Mouse (Mus musculus) megakaryocyte-erythroid progenitor cell, adult 5-6 weeks (primary cell): ENCODE results near the gene Mpv17l. TPM values are rescaled to one million over a fixed set of nuclear protein-coding genes. Genes with fewer than 3 reads are reported as not detected.
"Not testable (repeated sequence)": the region's sequence is repeated elsewhere in the genome, so short reads cannot be mapped to it uniquely, and the experiment has no call there.

Source experiments
- ATAC-seq: replicated peaks from 2 replicates; pipeline ENCODE4 v1.8.0; 2016; ENCODE audit warnings: mild to moderate bottlenecking, inconsistent platforms; ENCODE audit not compliant: severe bottlenecking, poor library complexity, low FRiP score, low TSS enrichment
- total RNA-seq, 2 experiments: library from RNA; stranded (forward) in 1 of 2; stranded (reverse) in 1 of 2; fragments of 200-1000, 215-1000 nt in 1 of 2; fragments of >200 nt in 1 of 2; fragmentation: Nextera tagmentation in 1 of 2; gene quantifications; 2 replicates each; pipeline ENCODE4 v1.2.3; 2014 to 2017

Mpv17l gene
- total RNA-seq, 2 experiments from 2014 or later: 0.99 to 2.0 TPM

DNA sequence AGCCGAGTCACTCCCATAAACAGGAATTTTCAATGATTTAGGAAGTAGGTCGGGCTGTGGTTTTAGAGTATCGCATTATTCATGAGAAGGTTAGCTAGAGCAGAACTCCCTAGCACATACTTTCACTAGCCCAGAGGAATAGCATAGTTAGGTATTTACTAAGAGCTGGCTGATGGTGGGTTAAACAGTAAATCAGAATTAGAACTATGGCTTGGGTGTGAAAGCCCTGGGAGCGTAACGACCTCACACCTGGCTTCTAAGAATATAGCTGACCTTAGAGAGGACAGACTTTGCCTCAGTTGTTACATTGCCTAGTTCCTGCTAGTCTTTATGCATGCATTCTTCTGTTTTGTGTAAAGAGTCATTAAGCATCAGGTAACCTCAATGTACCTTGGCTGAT lies 20.0 kb downstream of the Mpv17l start:
- ATAC-seq: not testable (repeated sequence)

DNA sequence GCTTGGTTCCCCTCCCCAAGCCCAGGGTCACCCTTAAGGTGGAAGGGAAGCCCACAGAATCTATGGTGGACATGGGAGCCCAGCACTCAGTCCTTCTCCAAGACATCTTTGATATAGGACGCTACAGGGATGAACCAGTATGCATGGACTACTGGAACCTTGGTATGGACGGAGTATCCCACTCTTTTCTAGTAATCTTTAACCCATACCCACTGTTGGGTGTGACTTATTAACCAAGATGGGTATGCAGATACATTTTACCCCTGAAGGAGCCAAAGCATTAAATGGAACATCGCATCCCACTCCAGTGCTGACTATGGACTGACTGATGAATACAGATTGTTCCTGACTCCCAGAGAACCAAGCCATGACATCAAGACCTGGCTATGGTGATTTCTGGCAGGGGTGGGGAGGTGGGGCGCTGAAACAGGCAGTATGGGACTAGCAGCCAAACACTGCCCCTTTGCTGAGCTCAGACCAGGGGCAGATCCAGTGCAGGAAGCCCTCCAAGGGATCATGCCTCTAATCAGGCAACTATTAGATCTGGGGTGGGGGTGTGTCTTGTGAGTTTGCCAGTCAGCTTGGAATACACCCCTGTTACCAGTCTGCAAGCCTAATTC lies 24.6 kb downstream of the Mpv17l start:
- ATAC-seq: no peak

DNA sequence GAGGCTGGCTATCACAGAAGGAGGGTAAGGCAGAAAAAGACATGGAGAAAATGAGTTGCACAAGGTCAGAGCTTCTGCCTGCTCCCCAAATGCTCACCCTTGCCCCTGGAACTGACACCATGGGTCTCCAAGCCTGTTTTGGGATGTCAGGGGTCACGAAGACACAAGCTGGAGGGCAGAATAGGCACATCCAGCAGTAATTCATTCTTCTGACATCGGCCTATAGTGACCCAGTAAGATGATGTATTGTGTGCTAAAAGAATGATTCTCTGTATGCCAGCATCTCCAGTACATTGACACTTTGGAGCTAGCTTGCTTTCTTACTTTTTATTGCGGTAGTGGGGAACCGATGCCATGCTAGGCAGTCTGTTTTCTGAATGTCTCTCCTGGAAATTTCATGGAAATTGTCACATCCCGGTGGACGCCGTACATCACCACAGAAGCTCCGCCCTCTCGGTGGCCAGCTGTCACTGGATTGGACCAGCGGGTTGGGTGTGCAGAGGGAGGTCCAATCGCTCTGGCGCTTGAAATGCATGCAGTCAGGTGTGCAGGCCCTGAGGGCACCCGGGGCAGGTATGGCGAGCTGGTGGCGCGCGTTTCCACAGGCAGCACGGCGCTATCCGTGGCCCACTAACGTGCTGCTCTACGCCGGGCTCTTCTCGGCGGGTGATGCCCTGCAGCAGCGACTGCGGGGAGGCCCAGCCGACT lies 37.3 kb downstream of the Mpv17l start:
- no peak for ATAC-seq

DNA sequence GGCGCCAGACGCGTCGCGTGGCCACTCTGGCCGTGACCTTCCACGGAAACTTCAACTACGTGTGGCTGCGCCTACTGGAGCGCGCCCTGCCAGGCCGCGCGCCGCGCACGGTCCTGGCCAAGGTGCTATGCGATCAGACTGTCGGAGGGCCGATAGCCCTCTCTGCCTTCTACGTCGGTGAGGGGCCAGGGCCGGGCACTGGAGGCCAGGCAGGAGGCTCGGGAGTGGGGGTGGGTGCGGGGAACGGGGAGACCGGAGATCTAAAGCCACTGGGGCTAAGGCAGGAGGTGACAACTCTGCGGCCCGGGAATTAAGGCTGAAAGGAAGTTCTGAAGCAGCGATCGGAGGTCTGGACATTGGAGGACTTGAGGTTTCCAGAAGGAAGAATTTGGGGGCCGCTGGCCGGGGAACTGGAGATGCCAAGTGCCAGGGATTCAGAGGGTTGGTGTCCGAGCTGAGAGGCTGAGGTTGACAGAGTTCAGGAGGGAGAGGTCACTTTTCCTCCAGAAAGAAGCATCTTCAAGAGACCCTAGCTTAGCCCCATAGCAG lies 38.0 kb downstream of the Mpv17l start:
- no peak for ATAC-seq

DNA sequence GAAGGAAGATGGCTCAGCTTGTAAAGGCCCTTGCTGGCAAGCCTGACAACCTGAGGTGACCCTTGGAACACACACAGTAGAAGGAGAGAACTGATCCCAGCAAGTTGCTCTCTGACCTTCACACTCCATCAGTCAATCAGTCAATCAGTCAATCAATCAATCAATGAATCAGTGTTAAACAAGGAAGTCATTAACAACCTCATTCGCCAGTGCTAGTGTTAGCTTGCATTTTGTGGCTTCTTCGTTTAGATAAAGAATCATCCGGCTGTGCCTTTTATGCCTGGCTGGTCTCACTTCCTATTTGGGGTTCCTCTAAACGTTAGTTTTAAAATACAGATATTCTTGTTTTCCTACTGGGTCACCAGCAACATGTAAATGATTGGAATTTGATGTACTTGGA lies 41.2 kb downstream of the Mpv17l start:
- ATAC-seq: no peak

DNA sequence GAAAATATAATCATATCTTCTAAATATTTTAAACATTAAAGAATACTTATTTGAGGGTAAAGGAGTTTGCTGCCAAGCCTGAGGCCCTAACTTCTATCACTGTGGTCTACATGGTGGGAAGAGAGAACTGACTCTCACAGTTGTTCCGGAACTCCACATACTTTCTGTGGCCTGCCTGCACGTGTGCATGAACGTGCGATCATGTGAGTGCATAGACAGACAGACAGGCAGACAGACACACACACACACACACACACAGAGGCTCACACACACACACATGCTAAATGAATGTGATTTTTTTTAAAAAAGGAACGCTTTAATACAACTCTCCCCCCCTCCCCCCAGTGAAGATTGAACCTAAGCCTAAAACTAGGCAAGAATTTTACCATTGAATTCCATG lies 41.8 kb downstream of the Mpv17l start:
- no peak for ATAC-seq

DNA sequence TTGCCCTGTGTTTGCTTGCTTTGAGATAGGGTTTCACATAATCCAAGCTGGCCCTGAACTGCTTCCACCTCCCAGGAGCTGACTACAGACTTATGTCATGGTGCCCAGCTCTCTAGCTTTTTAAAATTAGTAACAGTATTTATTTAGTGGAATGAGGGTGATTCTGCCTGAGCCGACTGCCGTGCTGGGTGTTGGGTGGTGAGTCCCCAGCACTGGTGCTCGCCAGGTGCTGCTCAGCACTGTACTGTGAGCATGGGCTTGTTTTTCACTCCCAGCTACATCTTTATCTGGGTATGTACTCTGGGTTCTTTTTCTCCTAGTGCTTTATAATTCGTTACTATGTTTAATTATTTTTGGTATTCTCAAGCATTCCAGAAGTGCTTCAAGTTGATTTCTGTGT lies 42.2 kb downstream of the Mpv17l start:
- ATAC-seq: no peak

DNA sequence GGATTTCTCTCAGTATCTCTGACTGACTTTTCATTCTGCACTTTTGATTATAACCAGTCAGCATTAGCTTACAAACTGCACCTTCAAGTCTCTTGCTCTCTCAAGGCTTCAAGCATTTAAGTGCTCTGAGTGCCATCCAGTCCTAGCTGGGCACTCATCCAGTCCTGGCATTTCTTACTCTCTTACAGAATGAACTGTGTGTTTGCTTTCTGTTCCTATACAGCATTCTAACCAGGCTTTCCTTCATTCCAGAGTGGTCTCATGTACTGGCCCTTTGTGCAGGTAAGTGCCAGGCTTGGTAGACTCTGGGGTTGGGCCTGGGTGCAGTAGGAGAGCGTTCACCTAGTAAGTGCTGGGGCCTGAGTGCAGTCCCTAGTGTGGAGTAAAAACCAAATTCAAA lies 43.3 kb downstream of the Mpv17l start:
- no peak for ATAC-seq

DNA sequence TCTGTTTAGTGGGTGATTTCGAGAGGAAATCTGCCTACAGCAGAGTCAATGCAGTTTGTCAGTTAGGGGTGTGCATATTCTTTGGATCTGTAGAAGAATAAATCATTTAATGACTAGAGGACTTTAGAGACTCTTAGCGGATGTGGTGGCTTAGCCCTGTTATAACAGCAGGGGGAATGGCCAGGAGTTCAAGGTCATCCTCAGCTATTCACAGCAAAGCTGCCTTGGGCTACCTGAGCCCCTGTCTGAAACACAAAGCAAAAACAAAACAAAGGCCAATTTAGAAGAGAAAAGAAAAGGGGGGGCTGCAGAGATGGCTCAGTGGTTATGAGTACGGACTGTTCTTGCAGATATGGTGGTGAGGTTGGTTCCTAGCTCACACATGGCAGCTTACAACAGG lies 48.3 kb downstream of the Mpv17l start:
- ATAC-seq: no peak

DNA sequence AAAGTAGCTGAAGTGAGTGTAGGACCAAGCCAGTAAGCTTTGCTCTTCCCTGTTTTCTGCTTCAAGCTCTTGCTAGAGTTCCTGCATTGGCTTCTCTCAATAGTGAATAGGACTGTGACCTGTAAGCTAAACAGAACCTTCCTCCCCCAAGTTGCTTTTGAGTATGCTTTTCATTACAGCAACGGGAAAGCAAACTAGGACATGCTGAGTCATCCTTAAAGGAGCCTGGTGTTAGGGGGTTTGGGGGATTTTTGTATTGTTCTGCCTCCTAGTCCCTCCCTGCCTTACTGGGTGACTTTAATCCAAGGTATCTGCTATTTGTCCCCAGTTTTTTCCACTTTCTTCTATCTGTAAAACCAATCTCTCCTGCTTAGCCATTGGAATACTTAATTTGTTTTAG lies 59.1 kb downstream of the Mpv17l start:
- no peak for ATAC-seq

DNA sequence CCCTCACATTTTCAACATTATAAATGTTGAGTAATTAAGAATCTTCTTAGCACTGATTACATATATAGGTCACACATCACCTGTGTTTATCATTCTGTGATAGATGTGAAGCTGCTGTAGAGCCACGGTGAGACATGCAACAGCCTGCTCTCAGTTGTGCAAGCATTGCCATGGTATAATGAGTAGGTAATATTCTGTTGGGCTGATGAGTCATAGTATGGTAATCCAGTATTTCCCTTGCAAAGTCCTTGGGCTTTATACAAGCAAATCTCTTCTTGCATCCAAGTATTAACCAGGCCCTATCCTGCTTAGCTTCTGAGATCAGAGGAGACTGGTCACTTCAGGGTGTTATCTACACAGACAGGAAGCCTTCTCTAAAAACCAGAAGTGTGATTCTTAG lies 66.1 kb downstream of the Mpv17l start:
- ATAC-seq: no peak

DNA sequence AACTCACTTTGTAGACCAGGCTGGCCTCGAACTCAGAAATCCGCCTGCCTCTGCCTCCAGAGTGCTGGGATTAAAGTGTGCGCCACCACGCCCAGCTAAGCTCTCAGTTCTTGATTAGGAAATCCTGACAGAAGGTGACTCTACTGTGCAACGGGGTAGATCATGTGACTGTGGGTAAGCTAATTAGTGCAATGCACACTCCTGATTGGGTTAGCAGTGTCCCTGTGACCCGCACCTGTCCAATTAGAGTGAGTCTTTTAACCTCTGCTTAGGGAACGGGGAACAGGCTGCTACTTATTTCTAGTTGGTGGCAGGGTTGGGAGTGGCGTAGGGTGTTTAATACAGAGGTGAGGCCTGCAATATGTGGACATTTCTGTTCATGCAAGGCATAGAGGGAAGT lies 69.1 kb downstream of the Mpv17l start:
- no peak for ATAC-seq

DNA sequence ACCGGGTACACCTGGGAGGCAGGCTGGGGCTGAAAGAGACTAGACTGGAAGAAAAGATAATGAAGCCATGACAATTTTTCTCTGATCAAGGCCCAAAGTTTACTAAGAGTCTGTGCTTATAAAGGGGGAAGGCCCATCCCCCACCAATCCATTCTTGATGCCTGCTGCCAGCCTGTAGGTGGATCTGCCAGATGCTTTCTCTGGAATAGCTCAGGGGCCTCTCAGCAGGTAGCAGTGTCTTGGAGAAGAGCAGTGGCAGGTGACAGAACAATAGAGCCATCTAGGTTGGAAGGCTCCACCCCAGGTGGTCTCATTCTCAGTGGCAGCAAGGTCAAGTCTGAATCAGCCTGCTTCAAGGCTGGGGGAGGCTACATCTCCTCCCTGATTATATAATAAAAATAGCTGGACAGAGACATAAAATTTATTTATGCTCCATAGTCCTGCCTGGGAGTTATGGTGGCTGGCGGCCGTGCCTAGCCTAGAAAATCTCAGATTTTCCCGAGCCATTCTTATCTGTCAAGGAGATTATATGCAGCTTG lies 73.5 kb downstream of the Mpv17l start:
- not testable (repeated sequence) for ATAC-seq

DNA sequence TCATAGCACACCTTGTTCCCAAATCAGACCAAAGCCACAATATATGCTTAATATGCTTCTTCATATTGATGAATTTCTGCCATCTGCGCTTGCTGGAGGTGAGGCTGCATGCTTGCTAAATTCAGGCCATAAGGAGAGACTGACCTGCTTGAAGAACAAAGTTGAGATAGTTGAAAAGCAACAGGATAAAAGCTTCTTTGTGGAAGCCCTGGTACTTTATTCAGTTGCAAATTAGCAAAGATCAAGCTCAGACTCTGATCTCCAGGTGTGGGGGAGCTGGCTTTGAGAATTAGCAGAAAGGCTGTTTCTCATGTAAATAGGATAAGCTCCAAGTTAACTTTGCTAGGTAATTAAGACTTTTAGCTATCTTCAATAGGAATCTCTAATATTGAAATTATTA lies 74.1 kb downstream of the Mpv17l start:
- ATAC-seq: not testable (repeated sequence)

DNA sequence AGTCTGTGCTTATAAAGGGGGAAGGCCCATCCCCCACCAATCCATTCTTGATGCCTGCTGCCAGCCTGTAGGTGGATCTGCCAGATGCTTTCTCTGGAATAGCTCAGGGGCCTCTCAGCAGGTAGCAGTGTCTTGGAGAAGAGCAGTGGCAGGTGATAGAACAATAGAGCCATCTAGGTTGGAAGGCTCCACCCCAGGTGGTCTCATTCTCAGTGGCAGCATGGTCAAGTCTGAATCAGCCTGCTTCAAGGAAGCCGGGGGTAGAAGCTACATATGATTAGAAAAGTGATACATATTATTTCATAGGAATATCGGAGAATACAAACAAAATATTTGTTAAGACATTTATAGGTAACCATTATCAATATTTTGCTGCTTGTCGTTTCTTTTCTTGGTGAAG lies 78.8 kb downstream of the Mpv17l start:
- ATAC-seq: not testable (repeated sequence)

DNA sequence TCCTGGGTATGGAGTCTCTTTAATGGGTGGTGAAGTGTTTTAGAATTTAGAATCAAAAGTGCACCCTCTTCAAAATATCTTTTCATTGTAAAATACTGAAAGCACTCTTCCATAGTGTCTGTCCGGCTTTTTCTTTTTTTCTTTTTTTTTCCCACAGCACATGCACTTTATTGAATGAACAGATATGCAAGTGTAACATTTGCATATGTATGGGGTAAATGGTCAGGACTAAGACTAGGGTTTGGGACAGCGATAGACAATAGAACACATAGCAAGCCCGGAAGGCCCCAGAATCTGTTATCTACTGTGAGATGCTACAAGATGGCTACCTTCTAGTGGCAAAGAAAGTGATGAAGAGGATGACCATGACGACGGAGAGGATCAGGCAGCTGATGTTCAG lies 80.2 kb downstream of the Mpv17l start:
- ATAC-seq: no peak

DNA sequence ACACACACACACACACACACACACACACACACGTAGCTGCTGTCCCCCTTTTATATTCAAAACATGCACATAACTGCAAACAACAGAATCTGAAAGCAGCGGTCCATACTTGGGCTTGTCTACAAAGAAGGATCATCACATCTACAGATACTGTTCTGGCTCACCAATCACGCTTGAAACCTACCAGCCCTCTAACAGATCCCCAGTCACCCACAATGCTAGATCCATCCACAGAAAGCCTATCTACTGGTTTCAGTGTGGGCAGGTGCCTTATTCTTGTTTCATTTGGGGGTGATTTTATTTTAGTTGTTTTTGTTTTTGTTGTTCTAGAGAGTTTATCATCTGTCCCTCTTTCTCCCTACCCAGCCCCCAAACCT lies 83.2 kb downstream of the Mpv17l start:
- ATAC-seq: no peak

DNA sequence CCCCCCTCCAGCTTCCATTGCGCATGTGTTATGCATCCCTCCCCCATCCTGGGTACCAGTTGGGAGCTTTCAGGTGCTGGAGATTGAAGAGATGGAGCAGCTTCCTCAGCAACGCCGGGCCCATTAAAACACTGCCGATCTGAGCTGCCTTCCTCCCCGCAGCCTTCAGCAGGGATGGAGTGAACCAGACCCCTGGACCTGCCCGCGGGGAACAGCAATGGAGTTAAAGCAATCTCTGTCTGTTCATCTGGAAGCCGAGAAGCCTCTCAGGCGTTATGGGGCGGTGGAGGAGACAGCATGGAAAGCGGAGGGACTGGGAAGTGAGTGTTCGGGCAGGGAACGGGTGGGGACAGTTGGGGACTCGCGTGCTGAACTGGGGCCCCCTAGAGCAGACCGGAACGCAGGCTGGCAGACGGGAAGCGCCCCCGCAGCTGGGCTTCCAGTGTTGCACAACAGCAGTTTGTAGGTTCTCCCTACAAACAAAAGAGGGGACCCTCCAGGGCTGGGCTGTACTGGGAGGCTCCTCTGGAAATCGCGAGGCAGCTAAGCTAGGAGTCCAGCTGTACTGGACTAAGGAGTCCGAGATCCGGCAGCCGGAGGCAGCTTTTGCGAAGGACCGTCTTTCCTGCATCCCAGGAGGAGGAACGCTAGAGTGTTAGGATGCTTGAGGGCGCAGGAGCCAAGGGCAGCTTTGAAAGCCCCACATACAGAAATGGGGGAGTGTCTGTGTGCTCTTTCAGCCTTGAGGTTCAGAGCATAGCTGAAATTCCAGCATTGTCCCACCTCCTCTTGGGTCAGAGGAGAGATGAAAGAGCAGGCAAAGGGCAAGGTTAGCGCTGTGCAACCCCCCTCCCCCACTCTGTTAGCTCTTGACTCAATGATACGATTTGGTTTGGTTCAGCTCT lies 83.9 kb downstream of the Mpv17l start, which contains the start of the genes 2900011O08Rik and Ifitm7:
Gene 2900011O08Rik (plus strand): TSS at position 31 of the 905 bp plus-strand sequence.
Gene Ifitm7 (minus strand): TSS at position 315 of the 905 bp plus-strand sequence.
- no peak for ATAC-seq

DNA sequence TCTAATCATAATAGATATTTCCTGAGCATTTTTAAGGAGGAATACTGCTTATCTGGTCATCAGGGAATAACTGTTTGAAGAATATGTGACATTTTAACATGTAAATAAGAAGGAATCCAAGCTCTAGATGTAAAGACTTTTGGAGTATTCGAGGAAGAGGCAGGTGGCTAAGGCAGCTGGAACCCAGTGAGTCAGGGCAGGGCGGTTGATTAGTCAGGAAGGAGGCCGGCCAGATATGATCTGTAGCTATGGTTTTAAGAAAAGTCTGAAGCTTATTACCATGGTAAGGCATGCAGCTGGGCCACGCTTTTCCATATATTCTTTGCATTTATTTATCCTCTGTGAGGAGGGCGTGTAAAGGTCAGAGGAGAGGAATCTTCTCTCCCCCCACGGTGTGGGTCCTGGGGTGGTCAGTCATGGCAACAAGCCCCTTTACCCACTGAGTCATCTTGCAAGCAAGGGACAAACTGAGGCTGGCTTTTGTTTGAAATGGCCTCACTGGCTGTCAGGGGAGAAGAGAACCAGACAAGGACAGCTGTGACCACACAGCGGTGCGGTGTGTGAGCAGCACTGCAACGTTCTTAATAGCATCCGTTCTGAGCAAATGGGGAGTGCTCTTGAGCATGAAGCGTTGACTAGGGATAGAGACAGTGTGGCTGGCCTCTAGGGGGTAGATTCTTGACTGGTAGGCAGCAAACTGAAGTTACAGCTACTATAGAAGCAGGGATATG lies 89.7 kb downstream of the Mpv17l start:
- no peak for ATAC-seq
